Mouse (Mus musculus): Measurements from ENCODE around the gene Psrc1. TPM values are rescaled to one million over a fixed set of nuclear protein-coding genes. Genes with fewer than 3 reads are reported as not detected.

Psrc1 gene
- total RNA-seq, 2 experiments from 2014 or later = 2.3 to 3.0 TPM

DNA sequence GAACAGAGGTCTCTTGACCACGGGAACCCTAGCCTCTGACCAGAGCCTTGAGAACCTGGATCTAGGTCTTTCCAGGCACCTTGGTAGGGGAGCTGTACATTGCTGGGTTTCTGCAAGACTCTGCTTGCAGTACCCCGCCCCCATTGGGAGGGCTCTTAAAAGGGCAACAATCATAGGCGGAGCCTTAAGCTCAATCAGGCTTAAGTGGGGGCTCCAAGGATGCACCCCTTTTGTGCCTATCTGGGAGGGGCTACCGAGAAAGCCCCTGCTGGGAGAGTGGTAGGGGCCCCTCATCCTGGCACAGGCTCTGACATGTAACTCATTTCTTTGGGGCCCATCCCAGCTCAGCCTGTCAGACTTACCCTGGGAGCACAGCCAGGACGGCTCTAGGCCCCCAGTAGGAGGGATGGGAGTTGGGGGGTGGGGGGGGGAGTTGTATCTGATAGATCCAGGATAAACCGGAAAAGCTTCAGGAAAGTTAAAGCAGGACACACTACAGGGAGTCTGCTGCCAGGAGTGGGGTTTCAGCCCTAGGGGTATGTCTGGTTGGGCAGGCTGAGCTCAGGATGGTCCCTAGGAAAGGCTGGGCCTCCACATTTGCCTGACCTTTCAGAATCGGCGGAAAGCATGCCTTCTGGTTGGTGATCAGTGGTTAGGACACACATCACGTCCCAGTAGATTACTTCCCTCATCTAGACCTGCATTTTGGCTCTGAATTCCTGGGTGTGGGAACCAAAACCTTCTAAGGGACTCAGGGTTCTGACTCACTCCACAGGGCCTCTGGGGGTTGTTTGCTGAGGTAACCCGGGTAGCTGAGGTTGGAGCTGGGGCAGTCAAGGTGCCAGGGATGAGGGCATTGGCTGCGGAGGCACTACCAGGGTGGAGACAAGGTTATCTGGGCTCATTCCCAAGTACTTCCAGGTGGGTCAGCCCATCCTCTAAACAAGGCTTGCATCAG lies 40.5 kb downstream of the Psrc1 start:
- no peak for DNase-seq

DNA sequence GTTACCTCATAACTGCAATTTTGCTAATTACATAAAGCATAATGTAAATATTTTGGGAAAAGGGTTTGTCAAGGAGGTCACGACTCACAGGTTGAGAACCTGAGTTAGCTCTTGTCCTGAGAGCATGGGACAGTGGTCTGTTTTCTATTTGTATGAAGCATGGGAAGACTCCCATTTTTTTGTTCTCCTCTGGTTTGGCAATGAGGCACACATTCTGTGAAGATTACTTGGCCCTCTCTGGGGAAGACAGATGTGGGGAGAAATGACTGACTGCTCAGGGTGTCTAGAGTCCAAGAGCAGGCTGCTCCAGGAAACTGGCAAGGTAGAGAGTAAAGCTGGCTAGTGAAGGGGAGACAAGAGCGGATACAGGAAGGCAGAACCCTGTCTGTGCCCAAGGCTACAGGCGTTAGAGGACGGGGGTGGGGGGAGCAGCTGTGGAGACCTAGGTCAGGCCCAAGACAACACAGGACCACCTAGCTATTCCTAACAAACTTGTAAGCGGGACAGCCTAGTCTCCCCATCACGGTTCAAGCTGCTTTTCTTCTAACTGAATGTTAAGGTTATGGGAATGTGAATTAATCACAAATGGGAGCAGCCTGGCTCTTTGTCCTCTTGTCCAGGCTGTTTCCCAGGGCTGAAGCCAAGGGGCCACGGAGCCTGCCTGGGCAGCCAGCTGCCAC lies 41.4 kb downstream of the Psrc1 start:
- DNase-seq = no peak

DNA sequence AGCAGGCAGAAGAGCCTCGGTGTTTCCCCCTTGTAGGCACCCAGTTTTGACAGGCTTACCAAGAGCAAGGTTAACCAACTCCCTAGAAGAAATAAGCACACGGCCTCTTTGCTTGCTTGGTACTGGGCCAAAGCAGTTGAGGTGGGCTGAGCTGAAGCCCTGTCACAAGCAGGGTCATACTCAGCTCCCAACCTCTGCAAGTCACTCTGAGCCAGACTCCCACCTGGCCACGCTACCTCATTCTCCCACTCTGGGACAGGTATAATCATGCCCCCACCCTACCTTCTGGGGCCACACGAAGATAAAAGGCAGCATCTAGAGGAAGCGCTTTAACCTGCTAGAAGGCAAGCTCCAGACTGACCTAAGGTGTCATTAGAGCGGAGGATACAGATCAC lies 42.0 kb downstream of the Psrc1 start:
- no peak for DNase-seq

DNA sequence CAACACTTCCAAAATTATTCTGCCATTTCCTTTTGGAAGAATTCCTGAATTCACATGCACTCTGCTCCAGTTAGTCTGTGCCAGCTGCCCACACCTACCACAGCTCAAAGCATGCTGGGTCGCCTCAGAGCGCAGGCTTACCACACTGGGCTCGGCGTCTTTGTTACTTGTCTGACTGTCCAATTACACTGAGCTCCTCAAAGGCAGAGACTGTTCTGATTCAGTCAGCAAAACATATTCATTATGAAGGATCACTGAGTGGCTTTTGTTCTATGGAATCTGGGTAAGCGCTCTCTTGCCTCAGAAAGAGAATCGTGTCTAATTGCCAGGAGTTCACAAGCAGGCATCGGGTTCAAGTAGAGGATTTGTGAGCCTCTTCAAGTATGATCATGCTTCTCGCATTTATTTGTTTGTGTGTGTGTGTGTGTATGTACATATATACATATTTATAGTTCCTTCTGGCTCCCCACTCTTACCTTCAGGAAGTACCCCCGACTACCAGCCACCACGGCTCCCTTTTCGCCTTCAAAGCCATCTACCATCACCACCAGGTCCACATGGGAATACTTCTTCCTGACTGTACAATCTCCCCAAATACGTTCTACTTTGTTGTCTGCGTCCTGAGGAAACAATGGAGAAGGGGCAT lies 49.0 kb downstream of the Psrc1 start:
- DNase-seq = no peak

DNA sequence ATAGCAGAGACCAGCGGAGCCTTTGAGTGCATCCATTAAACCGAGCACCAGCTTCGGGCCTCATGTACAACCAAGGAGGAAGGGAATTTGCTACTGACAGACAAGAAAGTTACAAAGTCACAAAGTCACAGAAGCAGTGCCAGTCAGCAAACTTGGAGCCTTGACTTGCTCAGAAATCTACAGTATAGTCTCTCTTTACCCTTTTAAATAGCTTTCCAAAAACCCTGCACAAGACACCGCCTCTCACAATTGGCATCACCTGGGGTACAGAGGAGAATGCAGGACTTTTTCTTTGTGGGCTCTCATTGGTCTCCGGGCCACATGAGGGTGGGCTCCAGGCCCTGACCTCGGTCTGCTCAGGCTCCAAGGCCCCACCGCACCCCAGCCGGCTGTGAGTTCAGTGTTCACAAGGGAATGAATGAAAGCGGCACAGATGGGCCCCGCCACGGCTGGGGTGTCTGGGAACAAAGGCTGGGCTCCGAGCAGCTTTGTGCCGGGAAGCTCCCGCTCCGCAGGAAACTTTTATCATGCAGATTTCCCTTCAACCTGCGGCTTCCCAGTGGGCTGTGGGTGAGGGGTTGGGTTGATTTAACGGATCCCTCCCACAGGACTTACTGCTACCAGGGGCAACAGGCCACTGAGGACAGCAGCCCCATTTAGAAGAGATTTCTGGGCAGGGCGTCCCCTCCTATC lies 49.7 kb downstream of the Psrc1 start:
- DNase-seq = no peak

DNA sequence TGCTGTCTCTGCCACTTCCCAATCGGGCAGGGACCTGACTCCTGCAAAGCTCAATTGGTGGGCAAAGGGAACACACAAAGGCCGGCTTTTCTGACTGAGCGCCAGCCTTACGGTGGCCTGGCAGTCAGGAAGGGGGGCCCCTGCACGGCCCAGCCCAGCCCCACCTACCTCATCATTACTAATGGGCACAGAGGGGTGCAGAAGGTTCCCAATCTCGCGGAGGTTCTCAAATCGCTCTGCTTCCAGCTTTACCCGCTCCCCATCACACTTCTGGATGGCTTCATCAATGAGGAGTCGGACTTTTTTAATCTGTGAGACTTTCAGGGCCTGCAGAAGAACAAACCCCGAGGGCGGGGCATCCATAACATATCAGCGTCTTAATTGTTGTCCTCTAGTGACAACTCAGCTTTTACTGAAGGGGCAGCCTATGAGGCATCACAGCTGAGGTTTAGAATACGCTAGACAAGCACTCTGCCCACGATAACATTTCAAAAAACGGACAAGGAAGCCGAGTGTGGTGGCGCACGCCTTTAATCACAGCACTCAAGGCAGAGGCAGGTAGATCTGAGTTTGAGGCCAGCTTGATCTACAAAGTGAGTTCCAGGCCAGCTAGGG lies 50.3 kb downstream of the Psrc1 start:
- DNase-seq = no peak

DNA sequence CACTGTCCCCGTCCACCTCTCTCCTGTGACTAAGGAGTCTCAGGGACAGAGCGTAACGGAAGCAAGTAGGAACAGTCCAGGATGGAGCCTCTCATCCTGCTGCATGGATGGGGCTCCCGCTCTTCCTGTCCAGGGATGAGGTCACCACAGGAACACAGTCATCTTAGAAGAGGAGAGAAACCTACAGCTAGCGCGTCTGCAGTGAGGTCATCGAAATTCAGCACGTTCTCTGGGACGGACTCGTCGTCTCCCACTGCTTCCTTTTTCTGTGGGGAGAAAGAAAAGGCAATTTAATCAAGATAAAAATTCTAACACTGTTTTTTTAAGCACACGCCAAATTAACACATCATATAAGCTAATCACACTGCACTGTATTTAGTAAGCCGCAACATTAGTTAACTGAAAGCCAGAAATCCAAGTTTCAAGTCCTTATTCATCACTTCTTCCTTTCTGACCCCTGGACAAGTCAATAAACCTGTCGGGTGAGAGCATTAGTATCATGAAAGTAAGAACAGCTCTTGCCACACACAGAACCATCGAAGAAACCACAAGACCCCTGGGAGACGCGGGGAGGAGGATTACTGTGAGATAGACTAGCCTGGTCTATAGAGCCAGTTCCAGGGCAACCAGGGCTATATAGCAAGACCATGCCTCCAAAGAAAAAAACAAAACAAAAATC lies 52.2 kb downstream of the Psrc1 start:
- no peak for DNase-seq

DNA sequence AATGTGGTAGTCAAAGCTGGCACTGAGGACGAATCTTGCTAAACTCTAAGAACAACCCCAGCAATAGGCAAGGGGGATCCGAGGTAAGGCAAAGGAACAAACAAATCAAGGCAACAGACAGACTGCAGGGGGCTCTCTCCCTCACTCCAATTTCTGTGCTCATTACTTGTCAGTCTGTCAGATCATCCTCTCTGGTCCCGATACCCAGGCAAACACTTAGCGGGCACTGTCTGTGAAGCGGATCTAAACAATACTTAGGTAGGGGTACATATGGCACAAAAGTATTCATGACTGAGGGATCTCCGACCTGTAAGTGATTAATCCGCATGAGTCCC lies 52.7 kb downstream of the Psrc1 start:
- no peak for DNase-seq

Other genes with a start within 250 kb of the Psrc1 start
- gene Gnai3, start 237.7 kb upstream of the Psrc1 start, total RNA-seq (2021) = 10 to 100 TPM; 28.2 to 33.2 TPM
- under 1 TPM; 0.14 to 0.27 TPM for gene Gpr61, start 229.0 kb upstream of the Psrc1 start, total RNA-seq (2021)
- 10 to 100 TPM; 30.7 to 31.6 TPM for gene Amigo1, start 197.5 kb upstream of the Psrc1 start, total RNA-seq (2021)
- 1 to 10 TPM; 3.5 to 4.2 TPM for gene Cyb561d1, start 182.6 kb upstream of the Psrc1 start, total RNA-seq (2021)
- gene Atxn7l2, start 172.9 kb upstream of the Psrc1 start, total RNA-seq (2021) = 10 to 100 TPM; 13.2 to 18.4 TPM
- 1,000 to 10,000 TPM in 1 of 2 experiments, 100 to 1,000 TPM in 1; 890 to 1,000 TPM for gene Sypl2, start 157.2 kb upstream of the Psrc1 start, total RNA-seq (2021)
- gene Psma5, start 126.9 kb upstream of the Psrc1 start, total RNA-seq (2021) = 10 to 100 TPM; 94.7 to 96.4 TPM
- 10 to 100 TPM; 57.0 to 59.6 TPM for gene Sort1, start 99.8 kb upstream of the Psrc1 start, total RNA-seq (2021)
- not detected for gene Mybphl, start 18.9 kb upstream of the Psrc1 start, total RNA-seq (2021)
- gene Celsr2, start 31.7 kb downstream of the Psrc1 start, total RNA-seq (2021) = 1 to 10 TPM; 2.9 to 4.3 TPM
- gene Sars, start 61.4 kb downstream of the Psrc1 start, total RNA-seq (2021) = 100 to 1,000 TPM; 109 to 111 TPM
- gene 1700013F07Rik, start 150.3 kb downstream of the Psrc1 start, total RNA-seq (2021) = not detected
- under 1 TPM; 0.19 to 0.25 TPM for gene 5330417C22Rik, start 152.7 kb downstream of the Psrc1 start, total RNA-seq (2021)
- 10 to 100 TPM; 23.1 to 24.9 TPM for gene Tmem167b, start 178.6 kb downstream of the Psrc1 start, total RNA-seq (2021)
- gene Taf13, start 187.9 kb downstream of the Psrc1 start, total RNA-seq (2021) = 10 to 100 TPM; 19.4 to 22.6 TPM
- 1 to 10 TPM; 6.2 to 7.7 TPM for gene Wdr47, start 207.4 kb downstream of the Psrc1 start, total RNA-seq (2021)